Mouse (Mus musculus): Measurements from ENCODE around the gene Bclaf3.

DNA sequence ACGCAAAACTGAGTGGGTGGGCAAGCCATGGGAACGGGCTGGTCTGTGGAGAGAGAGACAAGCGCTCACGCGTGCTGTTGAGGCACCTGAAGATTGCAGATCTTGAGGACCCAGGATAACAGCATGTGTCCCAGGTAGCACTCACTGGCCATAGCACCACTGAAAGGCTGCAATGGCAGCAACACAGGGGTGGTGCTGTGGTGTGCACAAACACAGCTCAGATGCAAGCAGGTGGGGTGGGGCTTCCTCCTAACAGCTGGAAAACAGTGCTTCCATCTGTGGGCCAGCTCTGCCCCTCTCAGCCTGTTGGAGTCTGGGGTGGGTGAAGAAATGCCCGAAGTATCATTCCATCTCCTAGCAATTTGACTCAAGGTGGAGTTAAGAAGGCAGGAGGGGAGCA lies at the start of gene Bclaf3:
- no peak for TF ChIP-seq CTCF (IDR thresholded peaks at IDR 0.05; ENCODE audit: insufficient read depth, low read length)
- no peak for TF ChIP-seq POLR2A (IDR thresholded peaks at IDR 0.05; ENCODE audit: borderline replicate concordance, extremely low read depth, low read depth, low read length)

Measured in lung, adult 2 months (tissue).